Mouse (Mus musculus): ENCODE measurements around the gene Rpn2.

Gene Rpn2

GRCm38 (mm10) chr2:157310963-157311637 lies 32.3 kb downstream of the Rpn2 start:
- DNase-seq (ENCODE audit: low read depth), result no peak

GRCm38 (mm10) chr2:157313718-157314117 lies 34.9 kb downstream of the Rpn2 start:
- no peak for DNase-seq (ENCODE audit: low read depth)

DNA sequence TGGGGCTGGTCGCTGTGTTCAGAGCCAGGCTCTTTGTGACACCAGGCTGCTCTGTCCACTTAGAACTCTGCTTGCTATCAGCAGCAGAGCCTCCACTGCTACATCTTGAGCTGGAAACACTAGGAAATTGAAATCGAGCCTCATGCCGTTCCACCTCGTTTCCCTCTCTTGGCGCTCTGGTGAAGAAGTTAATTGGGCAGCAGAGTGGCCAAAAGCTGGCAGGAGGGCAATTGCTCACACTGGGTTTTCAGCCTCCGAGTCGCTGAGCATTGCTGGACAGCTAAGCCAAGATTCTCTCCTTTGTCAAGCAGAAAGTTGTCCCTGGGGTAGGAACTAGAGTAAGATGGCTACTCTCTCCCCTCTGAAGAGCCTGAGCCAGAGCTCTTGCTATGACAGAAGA lies 35.5 kb downstream of the Rpn2 start:
- no peak for DNase-seq (ENCODE audit: low read depth)

GRCm38 (mm10) chr2:157315486-157315885 lies 36.7 kb downstream of the Rpn2 start:
- no peak for DNase-seq (ENCODE audit: low read depth)

DNA sequence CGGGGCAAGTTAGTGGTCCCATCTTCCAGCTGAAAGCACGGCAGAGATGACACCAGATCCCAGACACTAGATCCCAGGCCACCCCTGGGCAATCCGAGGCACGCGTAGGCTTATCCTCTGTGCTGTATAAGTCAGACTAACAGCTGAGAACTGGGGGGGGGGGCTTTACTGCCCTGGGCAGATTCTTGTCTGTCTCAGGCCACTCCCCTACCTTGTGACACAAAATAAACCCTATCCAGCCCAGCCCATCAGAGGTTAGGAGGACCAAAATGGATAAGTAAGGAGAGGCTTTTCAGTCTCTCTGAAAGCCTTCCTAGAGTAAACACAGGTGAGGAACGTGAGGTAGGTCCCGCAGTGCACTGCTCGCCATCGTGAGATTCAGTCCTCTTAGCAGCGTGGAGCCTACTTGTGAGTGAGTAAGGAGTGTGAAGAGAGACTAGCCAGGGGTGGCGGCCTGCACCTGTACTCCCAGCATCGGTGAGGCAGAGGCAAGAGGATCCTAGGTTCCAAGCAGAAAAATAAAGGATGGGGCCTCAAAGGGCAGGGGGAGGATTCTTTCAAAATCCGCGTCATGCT lies 37.6 kb downstream of the Rpn2 start:
- DNase-seq (ENCODE audit: low read depth), result no peak

GRCm38 (mm10) chr2:157317220-157317619 lies 38.4 kb downstream of the Rpn2 start:
- DNase-seq (ENCODE audit: low read depth), result no peak

GRCm38 (mm10) chr2:157320135-157320534 lies 41.3 kb downstream of the Rpn2 start:
- no peak for DNase-seq (ENCODE audit: low read depth)

DNA sequence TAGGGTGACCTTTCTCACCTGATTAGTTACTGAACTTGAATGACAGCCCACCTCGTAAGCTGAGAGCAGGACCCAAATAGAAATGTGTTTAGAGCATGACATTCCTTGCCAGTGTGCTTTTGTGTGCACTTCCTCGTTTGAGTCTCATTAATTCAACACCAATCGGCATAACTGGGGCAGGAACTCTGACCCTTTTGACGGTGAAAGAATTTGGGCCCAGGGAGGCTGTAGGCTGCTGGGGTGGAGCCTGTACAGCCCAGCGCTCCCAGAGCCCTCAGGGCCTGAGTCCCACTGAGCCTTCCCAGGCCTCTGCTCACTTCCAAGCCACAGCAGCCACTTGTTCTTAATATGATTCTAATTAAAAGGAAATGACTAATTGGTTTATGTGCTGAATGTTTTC lies 42.1 kb downstream of the Rpn2 start:
- no peak for DNase-seq (ENCODE audit: low read depth)

GRCm38 (mm10) chr2:157322029-157322766 lies 43.4 kb downstream of the Rpn2 start:
- DNase-seq (ENCODE audit: low read depth), result no peak

GRCm38 (mm10) chr2:157325238-157325637 lies 46.4 kb downstream of the Rpn2 start:
- no peak for DNase-seq (ENCODE audit: low read depth)

DNA sequence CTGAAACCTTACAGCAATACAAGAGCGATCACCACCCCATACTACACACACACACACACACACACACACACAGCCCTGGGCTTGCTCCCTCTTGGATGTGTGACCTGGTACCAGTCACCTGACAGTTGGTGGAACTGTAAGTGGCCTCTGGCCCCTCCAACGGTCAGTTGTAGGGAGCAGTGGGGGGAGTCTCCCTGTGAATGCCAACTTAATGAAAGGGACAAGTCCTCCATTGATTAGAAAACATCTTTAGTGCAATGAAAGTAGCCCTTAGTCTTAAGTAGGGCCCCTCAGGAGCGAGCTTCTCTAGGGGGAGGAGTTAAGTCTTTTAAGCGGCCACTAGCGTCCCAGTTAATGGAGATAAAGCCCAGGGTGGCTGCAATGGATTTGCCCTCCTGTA lies 49.3 kb downstream of the Rpn2 start:
- no peak for DNase-seq (ENCODE audit: low read depth)

DNA sequence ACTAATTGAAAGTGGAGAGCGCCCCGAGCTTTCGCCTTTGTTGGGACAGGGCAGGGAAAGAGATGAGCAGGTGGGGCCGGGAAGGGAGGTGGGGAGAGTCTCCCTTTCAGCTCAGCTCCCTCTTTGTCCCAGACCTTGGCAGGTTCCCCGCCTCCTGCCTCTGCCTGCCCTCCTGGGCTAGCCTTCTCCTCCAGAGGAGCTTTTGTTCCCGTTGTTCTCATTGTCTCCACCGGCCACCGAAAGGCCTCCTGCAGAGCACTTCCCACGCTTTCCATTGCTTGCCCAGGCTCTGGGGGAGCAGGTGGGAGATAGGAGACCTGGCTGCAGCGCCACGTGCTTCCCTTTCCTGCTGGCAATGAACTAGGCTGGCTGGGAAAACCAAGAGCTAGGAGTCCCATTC lies 49.8 kb downstream of the Rpn2 start:
- no peak for DNase-seq (ENCODE audit: low read depth)

- no peak for DNase-seq (ENCODE audit: low read depth)
Measured at GRCm38 (mm10) chr2:157332059-157332458, 53.2 kb downstream of the Rpn2 start.

DNA sequence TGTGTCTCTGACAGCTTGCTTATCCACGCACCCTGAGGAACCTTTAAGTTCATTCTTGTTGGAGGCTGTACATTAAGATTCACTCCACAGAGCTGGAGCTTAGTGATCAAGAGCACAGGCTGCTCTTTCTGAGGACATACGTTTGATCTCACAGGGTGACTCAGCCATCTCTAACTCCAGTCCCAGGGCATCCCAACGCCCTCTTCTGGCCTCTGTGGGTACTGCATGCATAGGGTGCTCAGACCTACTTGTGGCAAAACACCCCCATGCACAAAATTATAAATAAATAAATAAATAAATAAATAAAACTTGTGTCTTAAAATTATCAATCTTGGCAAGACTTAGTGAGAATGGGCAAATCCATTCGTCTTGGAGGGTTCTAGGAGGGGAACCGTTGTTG lies 59.8 kb downstream of the Rpn2 start:
- peak; percentile 84 for DNase-seq (ENCODE audit: low read depth)

- no peak for DNase-seq (ENCODE audit: low read depth)
Measured at GRCm38 (mm10) chr2:157339532-157339931, 60.7 kb downstream of the Rpn2 start.

- no peak for DNase-seq (ENCODE audit: low read depth)
Measured at GRCm38 (mm10) chr2:157340221-157340741, 61.5 kb downstream of the Rpn2 start.

- peak; percentile 75 for DNase-seq (ENCODE audit: low read depth)
Measured at GRCm38 (mm10) chr2:157341554-157342270, 62.9 kb downstream of the Rpn2 start.

DNA sequence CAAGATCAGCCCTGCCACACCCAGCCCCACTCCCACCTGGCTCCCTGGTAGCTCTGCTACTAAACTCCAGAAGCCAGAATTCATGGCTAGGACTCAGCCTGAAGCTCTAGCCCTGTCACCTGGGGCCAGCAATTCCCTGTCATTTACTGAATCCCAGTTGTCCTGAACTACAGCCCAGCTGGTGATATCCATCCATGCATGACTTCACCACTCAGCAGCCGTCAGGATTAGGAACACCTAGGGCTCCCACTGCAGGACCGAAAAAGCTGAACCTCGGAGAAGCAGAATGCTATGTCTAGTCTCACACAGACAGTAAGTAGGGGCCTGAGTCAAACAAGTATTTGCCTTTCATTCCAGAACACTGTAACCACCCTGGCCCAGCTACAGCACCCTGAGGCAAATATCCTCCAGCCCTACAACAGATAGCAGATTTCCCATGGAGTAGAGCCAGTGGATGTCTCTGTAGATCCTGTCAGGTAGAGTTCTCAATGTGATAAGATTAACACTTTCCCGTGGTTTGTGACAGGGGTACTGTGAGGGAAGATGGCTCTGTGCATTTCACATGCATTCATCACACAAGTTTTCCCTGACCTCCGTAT lies 63.6 kb downstream of the Rpn2 start:
- DNase-seq (ENCODE audit: low read depth), result no peak

DNA sequence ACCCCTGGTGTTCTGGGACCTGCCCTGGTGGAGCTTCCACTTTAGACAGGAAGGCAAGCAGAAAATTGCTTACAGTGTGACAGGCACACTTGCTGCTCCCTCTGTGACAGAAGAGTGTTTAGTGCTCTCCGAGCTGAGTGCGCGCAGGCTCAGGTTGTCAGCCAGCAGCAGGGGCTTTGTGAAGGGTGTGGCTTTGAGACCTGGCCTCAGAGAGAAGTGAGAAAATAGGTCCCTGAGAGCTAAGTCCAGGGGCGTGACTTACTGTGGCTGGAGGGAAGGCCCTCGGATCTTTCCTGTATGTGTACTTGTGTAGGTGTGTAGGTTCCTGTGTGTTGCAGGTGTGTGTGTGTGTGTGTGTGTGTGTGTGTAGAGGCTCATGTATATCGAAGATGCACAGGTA lies 64.5 kb downstream of the Rpn2 start:
- no peak for DNase-seq (ENCODE audit: low read depth)

GRCm38 (mm10) chr2:157347361-157348159 lies 68.7 kb downstream of the Rpn2 start, which contains the start of gene Ghrh:
TSS of gene Ghrh (minus strand) at chr2:157347506.
- DNase-seq (ENCODE audit: low read depth), result no peak

- no peak for DNase-seq (ENCODE audit: low read depth)
Measured at GRCm38 (mm10) chr2:157349121-157349778, 70.4 kb downstream of the Rpn2 start.
